Mouse (Mus musculus) retina, adult 2 months (tissue): ENCODE data around the gene Pgm2.

Experiments used
- DNase-seq: peaks from one replicate; pipeline ENCODE4 v3.0.0-alpha.2; 2012; ENCODE audit warnings: low read depth, low spot score

Gene Pgm2

DNA sequence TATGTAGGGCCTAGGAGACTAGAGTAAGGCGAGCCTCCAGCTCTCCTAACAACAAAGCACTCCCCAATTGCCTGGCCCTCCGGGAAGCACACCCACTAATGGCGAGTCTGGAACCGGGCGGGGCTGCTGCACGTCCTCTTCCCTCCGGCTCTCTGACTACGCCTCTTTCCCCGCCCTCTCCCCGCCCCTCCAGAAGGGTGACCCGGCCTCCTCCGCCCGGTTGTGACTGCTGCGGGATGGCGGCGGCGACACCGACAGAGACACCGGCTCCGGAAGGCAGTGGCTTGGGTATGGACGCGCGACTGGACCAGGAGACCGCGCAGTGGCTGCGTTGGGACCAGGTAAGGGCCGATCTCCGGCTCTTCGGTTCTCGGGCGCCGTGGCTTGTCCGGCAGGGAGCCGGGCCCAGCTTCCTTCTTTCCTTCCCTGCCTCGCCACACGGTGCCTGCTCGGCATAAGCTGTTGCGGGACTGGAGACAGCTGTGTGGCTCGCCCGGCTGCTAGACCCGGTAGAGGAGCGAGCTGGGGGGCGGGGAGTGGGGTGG, at the start of gene Pgm2:
Gene Pgm2 (plus strand): TSS at position 203 of the 545 bp plus-strand sequence.
- peak; percentile 51 for DNase-seq

GRCm38 (mm10) chr5:64043694-64044453, 48.9 kb upstream of the Pgm2 start:
- DNase-seq: no peak

GRCm38 (mm10) chr5:64044790-64045189, 48.0 kb upstream of the Pgm2 start:
- no peak for DNase-seq

GRCm38 (mm10) chr5:64045502-64045901, 47.2 kb upstream of the Pgm2 start:
- DNase-seq: no peak

- no peak for DNase-seq
Observed at GRCm38 (mm10) chr5:64046995-64047394, 45.8 kb upstream of the Pgm2 start.

DNA sequence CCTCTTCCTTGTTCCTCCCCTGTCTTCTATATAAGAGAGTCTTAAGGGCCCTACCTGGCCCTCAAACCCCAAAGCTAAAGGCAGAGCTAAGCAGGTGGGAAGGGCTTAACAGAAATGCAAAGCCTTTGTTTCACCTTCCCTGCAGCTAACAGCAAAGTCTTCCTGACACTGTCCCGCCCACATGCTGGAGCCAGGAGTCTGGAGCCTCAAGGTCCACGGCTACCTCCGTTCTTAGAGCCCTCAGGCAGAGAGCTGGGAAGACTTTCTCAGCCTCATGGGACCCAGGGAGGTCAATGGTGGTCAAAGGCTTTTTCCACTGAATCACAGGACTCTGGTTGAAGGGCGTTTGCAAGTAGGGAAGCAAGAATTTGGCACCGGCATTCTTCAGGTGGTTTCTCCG, 44.8 kb upstream of the Pgm2 start:
- DNase-seq: no peak

GRCm38 (mm10) chr5:64048605-64049004, 44.1 kb upstream of the Pgm2 start:
- no peak for DNase-seq

DNA sequence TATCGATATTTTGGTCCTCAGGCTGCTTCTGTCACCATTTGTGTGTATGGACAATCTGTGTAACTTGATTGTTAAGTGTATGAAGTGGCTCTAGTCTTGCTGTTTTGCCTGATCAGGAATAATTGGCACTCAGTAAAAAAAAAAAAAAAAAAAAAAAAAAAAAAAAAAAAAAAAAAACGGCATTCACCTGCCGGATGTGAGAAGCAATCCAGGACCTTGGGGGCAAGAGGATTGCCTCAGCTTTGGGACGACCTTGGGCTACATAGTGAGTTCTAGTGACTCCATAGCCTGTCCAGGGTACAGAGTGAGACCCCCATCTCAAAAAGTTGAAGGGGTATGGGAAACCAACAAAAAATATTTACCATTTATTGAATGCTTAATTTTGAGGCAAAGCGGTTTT, 43.5 kb upstream of the Pgm2 start:
- no peak for DNase-seq

- DNase-seq: no peak
Observed at GRCm38 (mm10) chr5:64053010-64053409, 39.7 kb upstream of the Pgm2 start.

DNA sequence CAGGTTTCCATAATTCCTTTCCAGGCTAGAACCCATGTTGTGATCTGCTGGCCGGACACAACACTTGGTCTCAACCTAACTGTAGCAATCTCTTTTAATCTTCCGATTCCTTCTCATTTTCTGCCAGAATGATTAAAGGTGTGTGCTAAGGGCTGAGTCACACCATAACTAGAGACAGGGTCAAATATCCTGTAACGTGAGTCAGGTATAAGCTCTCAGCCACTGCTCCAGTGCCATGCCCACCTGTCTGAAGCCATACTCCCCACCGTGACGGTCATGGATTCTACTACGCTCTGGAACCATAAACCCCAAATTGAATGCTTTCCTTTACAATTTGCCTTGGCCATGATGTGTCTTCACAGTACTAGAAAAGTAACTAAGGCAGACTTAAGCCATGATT, 36.5 kb upstream of the Pgm2 start:
- no peak for DNase-seq

- no peak for DNase-seq
Observed at GRCm38 (mm10) chr5:64060881-64061280, 31.9 kb upstream of the Pgm2 start.

DNA sequence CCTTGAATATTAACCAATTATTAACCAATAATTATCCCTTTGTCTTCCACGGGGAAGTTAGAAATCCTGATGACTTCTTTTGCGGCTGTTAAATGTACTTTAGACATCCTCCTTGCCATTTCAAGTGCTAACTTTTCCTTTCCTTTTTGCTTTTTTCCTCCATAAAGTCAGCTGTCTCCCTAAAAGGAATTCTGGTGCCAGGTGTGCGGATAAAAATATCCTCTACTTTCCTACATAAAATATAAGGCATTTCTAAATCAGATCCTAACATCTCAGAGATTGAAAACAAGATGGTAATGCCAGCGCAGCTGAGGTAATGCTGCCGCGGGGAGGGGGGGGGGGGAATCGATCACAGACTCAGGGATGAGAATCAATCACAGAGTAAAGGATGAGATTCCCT, 31.1 kb upstream of the Pgm2 start:
- DNase-seq: no peak

DNA sequence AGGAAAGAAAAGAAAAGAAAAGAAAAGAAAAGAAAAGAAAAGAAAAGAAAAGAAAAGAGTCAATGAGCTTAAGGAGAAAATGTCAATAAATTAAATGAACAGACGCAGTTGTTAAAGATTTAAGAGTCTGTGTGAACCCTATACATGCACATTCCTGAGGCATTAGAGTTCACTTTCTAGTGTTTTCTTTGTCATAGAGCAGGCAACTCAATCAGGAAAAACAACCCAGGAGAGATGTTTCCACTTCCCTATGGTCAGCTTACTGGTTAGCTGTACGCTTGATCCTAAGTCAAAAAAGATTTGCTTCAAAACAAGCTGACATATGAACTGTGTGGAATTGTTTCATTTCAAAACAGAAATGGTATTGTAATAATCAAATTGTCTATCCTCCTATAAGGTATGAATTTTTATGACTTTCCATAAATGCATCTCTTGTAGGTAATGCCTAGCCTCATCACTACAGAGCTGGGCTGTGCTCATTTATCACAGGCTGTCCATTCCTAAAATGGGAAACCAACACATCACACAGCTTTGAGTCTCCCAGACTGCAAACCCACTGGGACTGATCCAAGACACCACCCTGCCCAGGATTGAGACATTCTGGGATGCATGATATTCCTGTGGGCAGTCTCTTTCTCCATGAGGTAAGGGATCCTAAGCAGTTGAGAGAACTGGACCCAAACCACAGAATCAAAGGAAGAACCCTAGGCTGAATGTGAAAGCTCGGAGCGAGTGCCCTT, 29.7 kb upstream of the Pgm2 start:
- DNase-seq: no peak

- no peak for DNase-seq
Observed at GRCm38 (mm10) chr5:64063622-64064355, 29.0 kb upstream of the Pgm2 start.

DNA sequence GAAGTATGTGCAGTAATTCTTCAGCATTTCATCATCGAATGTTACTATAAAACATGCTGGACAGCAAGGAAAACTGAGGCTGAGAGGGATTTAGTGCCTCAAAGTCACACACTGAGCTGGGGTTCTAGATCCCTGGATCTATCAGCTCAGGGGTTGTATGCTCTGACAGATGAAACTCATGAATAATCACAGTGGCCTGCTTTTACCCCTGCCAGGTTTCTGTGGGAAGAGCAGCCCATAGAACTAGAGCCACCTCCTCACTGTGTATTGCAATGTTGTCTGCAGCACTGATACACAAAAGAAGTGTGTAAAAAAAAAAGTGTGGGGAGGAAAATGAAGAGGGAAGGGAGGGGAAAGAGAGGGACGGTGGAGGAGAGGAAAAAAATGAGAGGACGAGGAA, 28.3 kb upstream of the Pgm2 start:
- no peak for DNase-seq

GRCm38 (mm10) chr5:64065497-64066046, 27.2 kb upstream of the Pgm2 start:
- no peak for DNase-seq

DNA sequence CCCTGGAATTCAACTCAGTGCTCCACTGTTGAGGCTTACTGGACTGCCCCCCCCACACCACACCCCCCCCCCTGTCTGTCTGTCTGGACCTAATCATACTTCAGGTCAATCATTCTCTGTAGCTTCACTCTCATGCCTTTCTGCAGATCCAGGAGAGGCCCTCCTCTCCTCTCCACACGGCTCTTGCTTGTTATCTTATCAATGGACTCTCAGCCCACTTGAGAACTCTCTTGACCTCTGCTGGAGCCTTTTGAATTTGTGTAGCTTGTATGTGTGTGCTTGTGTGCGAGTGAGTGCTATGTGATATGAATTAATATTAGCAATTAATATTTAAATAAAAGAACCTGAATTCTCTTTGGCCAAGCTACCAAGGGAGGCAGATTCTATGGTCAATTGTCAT, 26.6 kb upstream of the Pgm2 start:
- DNase-seq: no peak

- DNase-seq: no peak
Observed at GRCm38 (mm10) chr5:64067576-64067975, 25.2 kb upstream of the Pgm2 start.

DNA sequence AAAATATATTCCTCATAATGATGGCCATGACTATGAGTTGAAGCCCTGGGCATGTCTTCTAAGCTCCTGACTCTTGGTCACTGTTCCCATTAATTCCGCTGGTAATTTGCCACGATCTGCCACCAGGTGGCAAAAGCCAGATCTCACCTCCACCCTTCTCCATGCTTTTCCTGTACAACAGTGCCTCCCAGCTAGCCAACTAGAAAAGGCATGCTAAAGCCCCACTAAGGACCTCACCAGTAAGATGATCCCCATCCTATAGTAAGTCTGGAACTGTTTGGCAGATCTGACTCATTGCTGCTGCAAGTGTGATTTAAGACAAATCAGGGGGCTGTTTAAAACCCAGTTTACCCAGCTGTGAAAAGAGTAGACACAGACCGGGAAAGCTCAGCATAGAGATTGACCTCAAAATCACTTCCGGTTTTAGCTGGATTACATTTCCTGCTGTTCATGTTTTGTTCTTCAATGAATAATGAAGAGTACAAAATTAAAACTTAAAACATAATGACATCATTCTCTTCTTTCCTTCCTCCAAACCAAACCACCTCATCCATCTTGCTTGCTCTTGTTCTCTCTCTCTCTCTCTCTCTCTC, 22.6 kb upstream of the Pgm2 start:
- DNase-seq: no peak

DNA sequence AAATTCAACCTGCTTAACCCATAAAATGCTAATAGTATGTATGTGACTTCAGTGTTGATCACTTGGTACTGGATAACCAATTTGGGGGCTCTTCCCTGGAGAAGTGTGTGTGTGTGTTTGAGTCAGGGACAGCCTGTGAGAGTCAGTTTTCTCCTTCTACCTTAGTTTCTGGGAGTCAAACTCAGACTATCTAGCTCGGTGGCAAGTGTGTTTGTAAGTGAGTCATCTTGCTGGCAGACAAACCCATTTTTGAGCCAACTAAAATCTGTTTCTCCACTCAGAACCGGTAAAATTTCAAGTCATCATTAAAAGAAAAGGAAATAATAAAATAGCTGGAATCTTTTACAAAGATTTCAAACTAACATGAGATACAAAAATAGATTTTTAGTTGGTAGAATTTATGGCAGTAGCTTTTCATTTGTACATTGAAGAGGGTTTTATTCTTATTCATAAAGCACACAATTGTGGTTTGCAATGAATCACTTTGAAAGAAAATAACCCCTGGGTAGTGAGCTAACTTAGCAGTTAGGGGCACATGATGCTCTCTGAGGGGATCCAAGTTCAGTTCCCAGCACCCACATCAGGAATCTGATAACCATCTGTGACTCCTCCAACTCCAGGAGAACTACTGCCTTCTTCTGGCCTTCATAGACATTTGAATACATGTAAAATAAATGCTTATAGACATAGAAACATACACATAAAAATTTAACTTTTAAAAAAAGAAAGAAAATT, 21.8 kb upstream of the Pgm2 start:
- DNase-seq: no peak

- no peak for DNase-seq
Observed at GRCm38 (mm10) chr5:64074455-64074854, 18.3 kb upstream of the Pgm2 start.
